Mouse (Mus musculus) embryo, embryonic 10.5 days (tissue): Measurements from ENCODE around the gene Zmat3.
A peak's percentile ranks its signal among the peaks of the same experiment; 100 is the strongest.

ENCODE experiments used
- DNase-seq: peaks from one replicate; pipeline ENCODE4 v3.0.0-alpha.2; 2015; ENCODE audit warnings: low spot score

Zmat3 gene

DNA sequence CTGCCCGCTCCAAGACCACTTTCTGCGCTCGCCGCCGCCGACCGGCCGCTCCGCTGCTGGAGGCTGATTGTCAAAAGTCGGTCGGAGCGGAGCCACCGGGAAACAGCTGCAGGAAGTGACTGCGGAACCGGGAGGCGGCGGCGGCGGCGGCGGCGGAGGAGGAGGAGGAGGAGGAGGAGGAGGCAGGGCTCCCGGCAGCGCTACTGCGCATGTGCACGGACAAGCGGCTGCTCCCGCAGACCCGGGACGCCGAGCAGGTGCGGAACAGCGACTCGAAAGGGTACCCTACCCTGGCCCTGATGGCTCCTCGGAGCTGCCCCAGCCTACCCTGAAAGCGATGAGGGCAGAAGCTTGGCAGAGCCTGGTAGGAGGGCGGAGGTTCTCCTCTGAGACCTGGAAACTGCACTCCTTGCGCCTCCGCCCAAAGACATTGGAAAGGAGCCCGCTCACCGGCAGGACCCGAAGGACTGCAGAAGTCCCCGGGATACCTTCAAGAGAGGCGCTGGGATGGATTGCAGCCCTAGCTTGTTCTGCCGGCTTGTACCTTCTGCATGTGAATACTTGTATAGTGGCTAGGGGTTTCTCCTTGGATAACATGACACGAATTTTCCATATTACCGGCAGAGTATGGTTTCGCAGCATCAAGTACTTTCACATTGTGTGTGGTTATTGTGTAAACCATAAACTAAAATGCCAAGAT, at the start of gene Zmat3:
Gene Zmat3 (minus strand): TSS at position 469 of the 700 bp plus-strand sequence.
- peak; percentile 79 for DNase-seq

DNA sequence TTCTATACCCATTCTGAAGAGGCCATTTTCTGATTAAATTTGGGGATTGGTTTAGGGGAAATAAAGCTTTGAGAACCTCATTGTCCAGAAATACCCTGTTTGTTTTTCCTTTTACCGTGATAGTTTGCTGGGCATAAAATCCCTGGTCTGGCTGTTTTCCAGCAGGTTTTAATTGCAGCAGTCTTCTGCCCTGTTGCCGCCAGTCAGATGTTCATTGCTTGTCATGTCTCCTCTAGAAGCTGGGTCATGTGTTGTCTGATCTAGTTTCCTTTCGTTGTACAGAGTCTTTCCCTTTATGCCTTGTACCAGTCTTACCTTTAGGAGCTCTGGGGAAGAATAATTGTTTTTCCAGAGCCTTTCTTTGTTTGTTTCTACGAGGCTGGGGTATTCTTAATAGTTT, 48.6 kb upstream of the Zmat3 start:
- DNase-seq = no peak

DNA sequence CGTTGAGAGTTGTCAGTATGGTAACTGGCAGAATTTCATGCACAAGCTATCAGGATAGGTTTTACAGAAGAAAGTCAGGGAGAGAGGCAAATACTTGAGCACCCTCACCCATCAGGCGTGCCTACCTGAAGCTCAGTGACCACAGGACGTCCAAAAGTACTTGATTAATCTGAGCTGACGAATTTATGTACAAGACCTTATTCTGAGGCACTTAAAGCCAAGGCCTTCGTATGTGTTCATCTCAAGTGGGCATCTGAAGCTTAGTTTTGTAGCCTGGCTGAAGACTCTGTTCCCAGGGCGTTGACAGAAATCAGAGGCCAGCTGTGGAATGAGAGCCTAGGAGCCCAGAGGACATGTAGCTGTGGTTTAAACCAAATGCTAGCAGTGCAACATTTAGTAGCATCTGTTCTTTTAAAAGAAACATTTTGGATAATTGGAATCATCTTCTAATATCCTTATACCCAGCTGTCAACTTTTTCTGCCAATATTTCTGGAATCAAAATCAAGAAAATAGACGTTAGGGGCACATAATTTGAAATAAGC, 46.8 kb upstream of the Zmat3 start:
- DNase-seq = no peak

DNA sequence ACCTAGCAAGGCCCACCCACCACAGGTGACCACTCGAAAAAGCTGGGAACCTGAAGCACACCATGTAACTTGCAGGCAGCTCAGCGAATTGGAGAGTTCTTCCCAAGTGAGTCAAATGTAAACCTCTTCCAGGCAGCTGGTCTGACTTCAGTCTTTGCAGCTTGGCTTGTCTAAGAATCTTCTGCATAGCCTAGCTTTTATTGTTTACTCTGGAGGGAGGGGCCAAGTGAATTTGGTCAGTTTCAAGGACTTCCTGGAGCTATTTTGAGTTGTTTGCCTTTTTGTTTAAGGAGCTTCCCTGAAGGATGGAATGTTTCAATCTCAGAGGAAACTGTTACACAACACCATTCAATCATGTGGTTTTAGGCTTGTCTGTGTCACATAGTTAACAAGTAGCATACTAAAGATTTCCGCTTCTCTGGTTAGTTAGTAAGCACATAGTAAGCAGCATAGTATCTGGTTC, 43.0 kb upstream of the Zmat3 start:
- no peak for DNase-seq

- DNase-seq = no peak
Measured at GRCm38 (mm10) chr3:32406804-32407203, 41.0 kb upstream of the Zmat3 start.

DNA sequence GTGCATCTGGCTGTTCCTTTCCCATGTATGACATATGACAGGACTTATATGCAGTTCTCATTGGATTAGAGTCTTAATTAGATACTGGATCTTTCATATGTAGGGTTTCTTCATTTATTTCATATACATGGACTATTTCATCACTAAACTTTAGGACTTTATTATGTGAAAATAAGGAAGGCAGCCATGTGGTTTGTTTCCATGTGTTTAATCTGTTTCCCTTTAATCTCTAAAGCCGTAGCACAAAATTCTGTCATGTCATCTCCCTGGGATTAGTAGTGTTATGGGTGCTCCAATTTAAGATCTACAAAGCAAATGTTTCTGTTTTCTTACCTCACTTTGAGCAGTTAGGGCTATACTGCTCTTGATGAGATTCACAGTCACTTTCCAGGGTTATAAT, 39.9 kb upstream of the Zmat3 start:
- no peak for DNase-seq

DNA sequence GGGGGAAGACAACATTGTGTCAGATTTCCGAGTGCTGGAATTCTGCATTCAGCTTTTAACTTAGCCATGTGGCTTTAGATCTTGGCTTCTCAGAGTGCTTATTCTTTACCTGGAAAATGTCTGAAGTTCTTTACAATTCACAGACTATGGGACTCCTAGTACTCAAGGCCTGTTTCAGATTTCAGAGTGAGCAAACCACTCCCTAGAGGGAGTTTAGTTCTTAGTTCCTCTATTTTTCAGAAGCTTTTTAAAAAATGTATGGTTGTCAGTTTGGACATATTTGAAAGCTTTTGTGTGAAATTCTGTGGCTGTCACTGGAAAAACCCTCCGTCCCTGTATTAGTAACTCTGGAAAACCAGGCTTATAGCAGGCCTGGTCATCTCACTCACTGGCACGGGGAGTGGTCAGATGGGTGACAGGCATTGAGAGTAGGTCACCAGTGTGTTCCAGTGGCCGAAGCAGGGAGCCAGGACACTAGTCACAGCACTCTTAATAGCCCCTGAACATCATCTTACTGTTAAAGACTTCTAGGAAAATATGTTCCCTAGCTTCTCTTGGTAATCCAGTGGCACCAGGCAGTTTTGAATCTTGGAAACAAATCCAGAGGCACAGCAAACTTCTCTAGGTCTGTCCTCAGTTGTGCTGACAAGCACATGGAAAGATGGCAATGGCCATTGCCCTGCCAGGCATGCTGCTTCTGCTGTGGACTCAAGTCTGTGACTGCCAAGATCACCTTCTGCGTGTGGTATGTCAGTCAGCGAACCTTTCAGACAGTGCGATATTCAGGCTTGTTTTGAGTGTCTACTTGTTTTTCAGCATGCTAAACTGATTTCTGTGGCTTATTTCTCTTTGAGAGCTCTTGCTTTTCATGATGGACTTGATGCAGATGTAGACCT, 37.4 kb upstream of the Zmat3 start:
- DNase-seq = no peak

- no peak for DNase-seq
Measured at GRCm38 (mm10) chr3:32401591-32401990, 35.8 kb upstream of the Zmat3 start.

- peak; percentile 16 for DNase-seq
Measured at GRCm38 (mm10) chr3:32399931-32400330, 34.1 kb upstream of the Zmat3 start.

DNA sequence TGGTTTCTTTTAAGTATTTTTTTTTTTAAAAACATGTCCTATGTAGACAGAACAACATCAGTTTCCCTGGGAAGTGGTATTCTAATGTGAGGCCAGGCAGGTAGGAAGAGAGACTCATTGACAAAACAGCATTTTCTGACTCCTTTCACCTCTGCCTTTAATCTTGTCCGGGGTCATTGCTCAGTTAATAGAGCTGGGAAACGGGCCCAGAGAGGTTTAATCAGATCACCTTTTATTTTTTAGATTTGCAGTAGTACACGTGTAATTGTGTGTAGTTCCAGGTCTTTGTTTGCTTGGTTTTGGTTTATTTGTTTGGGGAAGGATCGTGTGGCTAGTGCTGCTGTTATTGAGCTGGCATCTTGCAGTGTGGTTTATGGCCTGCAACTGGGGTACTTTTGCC, 33.6 kb upstream of the Zmat3 start:
- DNase-seq = no peak

DNA sequence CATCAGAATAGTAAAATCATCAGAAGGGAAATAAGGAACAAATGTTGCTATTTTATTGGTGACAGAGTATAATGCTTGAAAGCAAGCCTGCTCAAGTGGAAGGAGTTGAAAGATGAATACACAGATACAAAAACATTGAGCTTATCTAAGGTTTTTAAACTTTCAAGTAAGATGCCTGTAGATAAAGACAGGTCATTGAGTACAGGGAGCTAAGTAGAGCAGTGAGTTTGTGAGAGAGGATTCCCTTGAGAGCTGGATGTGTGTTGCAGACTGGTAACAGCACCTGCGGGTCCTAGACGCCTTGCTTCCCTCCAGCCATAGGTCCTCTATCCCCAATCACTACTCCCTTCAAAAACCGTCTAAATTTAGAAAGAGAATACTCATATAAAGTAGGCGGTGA, 32.8 kb upstream of the Zmat3 start:
- DNase-seq = peak; percentile 28

GRCm38 (mm10) chr3:32398175-32398538, 32.3 kb upstream of the Zmat3 start:
- DNase-seq = no peak

- peak; percentile 63 for DNase-seq
Measured at GRCm38 (mm10) chr3:32397461-32398174, 31.8 kb upstream of the Zmat3 start, which contains the start of gene Pik3ca. TSS of gene Pik3ca (plus strand) at chr3:32397671.

DNA sequence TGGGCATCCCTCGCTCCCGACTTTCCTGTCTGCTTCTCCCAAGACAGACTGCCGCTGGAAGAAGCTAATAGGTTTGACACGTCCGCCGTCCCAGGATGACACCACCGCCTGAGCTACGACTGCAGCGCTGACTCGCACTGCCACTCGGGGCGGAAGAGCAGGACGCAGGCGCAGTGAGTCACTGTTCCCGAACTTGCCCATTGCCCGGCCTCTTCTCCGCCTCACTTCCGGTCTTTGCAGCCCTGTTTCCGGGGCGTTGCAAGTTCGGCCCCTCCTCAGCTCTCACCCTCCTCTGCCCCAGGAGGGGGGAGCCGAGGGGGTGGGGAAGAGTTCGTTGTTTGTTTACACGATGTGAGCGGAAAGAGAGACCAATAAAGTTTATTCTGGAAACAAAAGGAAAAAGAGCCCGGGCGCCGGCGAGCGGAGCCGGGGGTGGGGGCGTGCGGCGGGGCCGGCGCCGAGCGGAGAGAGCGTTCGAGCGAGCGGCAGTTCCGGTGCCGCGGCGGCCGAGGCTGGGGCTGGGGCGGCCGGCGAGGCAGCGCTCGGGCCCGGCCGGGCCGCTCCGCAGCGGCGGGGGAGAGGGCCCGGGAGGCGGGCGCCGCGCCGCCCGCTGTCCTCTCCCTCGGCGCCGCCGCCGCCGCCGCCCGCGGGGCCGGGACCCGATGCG, 31.1 kb upstream of the Zmat3 start:
- DNase-seq = peak; percentile 99

DNA sequence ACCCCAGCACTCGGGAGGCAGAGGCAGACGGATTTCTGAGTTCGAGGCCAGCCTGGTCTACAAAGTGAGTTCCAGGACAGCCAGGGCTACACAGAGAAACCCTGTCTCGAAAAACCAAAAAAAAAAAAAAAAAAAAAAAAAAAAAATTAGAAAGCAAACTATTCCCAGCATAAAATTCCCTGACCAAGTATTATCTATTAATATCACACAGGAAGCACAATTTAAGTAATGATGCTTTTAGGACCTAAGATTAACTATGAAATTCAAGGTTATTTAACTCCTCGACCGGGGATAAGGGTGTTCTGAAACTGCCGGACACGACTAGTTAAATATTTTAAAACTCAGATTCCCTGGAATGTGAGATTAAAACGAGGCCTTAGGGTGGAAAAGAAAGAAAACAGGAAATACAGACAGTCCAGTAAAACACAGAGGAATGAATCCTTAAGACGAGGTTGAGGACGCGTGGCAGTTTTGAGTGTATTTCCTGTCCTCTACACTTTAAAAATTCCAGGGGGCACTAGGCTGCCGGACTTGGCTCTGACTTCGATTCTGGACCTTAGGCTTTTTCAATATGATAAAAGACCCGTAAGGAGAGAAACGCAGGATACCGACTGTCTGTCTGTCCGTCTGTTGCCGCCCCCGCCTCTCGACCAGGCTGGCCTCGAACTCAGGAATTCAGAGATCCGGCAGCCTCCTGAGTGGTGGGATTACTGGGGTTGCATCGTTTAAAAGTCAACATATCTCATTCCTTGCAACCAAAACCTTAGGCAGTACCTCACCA, 30.1 kb upstream of the Zmat3 start:
- DNase-seq = peak; percentile 58

GRCm38 (mm10) chr3:32393986-32394385, 28.2 kb upstream of the Zmat3 start:
- DNase-seq = no peak

- no peak for DNase-seq
Measured at GRCm38 (mm10) chr3:32392841-32393240, 27.0 kb upstream of the Zmat3 start.

DNA sequence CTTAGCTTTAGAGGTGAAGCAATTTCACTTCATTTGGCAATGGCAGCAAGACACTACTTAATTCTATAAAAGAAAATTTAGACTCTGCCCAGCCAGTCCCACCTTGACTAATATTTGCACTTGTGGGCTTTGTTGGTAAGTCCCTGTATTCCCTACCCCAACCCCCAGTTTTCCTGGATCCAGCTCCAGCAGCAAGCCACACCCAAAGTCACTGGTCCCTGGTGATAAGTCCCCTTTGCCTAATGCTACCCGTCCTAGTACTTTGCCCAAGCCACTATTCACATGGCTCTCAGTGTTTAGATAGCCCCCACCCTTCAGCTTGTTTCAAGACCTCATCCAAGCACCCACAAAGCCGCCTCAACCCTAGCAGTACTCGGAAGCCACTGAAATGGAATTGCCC, 15.7 kb upstream of the Zmat3 start:
- DNase-seq = no peak

DNA sequence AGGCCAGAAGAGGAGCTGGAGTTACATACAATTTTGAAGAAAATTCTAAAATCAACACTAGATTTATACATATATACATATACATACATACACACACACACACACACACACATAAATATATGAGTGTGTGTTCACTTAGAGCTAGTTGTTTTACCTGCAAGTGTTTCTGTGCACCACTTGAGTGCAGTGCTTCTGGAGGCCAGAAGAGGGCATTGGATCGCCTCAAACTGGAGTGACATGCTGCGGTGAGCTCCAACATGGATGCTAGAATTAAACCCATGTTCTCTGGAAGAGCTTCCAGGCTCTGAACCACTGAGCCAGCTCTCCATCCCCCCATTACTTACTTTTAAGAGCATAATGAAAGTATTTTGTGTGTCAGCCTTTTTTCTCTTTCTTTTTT, 14.1 kb upstream of the Zmat3 start:
- DNase-seq = peak; percentile 36

DNA sequence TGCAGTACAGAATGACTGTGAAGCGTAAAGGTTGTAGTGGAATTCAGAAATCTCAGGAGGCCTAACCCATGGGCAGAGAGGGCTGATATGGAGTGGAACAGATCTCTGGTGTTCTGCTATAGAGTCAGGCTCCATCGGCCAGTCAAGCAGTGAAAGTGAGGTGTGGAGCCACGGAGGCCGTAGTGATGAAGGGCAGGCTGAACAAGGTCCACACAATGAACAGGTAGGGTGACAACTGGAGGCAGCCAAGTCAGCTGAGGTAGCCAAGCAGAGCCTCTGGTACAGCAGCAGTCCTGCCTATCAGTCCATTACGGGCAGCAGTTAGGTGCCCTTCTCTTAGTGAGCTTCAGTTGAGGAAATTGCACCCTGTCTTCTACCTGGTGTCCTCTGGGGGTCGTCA, 7.4 kb upstream of the Zmat3 start:
- DNase-seq = no peak

GRCm38 (mm10) chr3:32372470-32372869, 6.7 kb upstream of the Zmat3 start:
- DNase-seq = no peak
